Mouse (Mus musculus): ENCODE results near the gene Hist1h2ak. TPM values are rescaled to one million over a fixed set of nuclear protein-coding genes. Genes with fewer than 3 reads are reported as not detected.

The Hist1h2ak gene
- total RNA-seq, 2 experiments from 2014 or later = 186 to 191 TPM

GRCm38 (mm10) chr13:21718381-21719080 is 35.1 kb downstream of the Hist1h2ak start:
- DNase-seq = no peak

- peak; percentile 84 for DNase-seq
These were observed 36.0 kb downstream of the Hist1h2ak start, which contains the start of gene Hist1h3h for GRCm38 (mm10) chr13:21717397-21718357. Gene Hist1h3h, plus strand, starts transcription at chr13:21717659.

- peak; percentile 12 for DNase-seq
These were observed 36.9 kb downstream of the Hist1h2ak start for GRCm38 (mm10) chr13:21716540-21717391.

- peak; percentile 74 for DNase-seq
These were observed 37.6 kb downstream of the Hist1h2ak start, which contains the start of the genes Hist1h2bl and Hist1h2ai for GRCm38 (mm10) chr13:21715864-21716539. Gene Hist1h2bl, minus strand, starts transcription at chr13:21716143. Gene Hist1h2ai, plus strand, starts transcription at chr13:21716422.

- DNase-seq = no peak
These were observed 38.3 kb downstream of the Hist1h2ak start for GRCm38 (mm10) chr13:21715131-21715863.

GRCm38 (mm10) chr13:21714725-21715124 is 38.9 kb downstream of the Hist1h2ak start:
- peak; percentile 71 for DNase-seq

GRCm38 (mm10) chr13:21711698-21712097 is 41.9 kb downstream of the Hist1h2ak start:
- DNase-seq = no peak

- DNase-seq = peak; percentile 84
These were observed 42.7 kb downstream of the Hist1h2ak start for GRCm38 (mm10) chr13:21710821-21711525.

- DNase-seq = peak; percentile 92
These were observed 43.5 kb downstream of the Hist1h2ak start for GRCm38 (mm10) chr13:21710031-21710711.

GRCm38 (mm10) chr13:21706669-21707068 is 47.0 kb downstream of the Hist1h2ak start:
- DNase-seq = no peak

Small RNA genes lying within 50 kb of the gene (microRNA-seq; reads per million reads assigned to microRNA genes)
- gene Gm44346 (0 reads per million in 2 experiments), gene Gm44357 (0 reads per million in 2 experiments), gene Gm44367 (0 reads per million in 2 experiments), gene Gm44454 (0 reads per million in 2 experiments)

Other genes with a start within 250 kb of the Hist1h2ak start
- gene Zkscan8, start 222.7 kb downstream of the Hist1h2ak start, total RNA-seq (2021) = 10 to 100 TPM; 15.1 to 16.5 TPM
- not detected for gene Olfr1366, start 211.0 kb downstream of the Hist1h2ak start, total RNA-seq (2021)
- not detected for gene Olfr1535, start 193.9 kb downstream of the Hist1h2ak start, total RNA-seq (2021)
- gene Olfr1364, start 172.1 kb downstream of the Hist1h2ak start, total RNA-seq (2021) = not detected
- gene Olfr1362, start 139.8 kb downstream of the Hist1h2ak start, total RNA-seq (2021) = not detected
- not detected for gene Olfr11, start 111.3 kb downstream of the Hist1h2ak start, total RNA-seq (2021)
- not detected for gene Olfr1361, start 90.4 kb downstream of the Hist1h2ak start, total RNA-seq (2021)
- not detected for gene Olfr1360, start 76.4 kb downstream of the Hist1h2ak start, total RNA-seq (2021)
- not detected for gene Olfr1359, start 55.7 kb downstream of the Hist1h2ak start, total RNA-seq (2021)
- gene Hist1h2bl, start 37.7 kb downstream of the Hist1h2ak start, total RNA-seq (2021) = 100 to 1,000 TPM; 413 to 441 TPM
- gene Hist1h2ai, start 37.4 kb downstream of the Hist1h2ak start, total RNA-seq (2021) = 100 to 1,000 TPM; 376 to 467 TPM
- gene Hist1h3h, start 36.2 kb downstream of the Hist1h2ak start, total RNA-seq (2021) = 100 to 1,000 TPM; 719 to 727 TPM
- 100 to 1,000 TPM; 135 to 139 TPM for gene Hist1h2bm, start 31.8 kb downstream of the Hist1h2ak start, total RNA-seq (2021)
- gene Hist1h4j, start 18.8 kb downstream of the Hist1h2ak start, total RNA-seq (2021) = 10 to 100 TPM; 84.6 to 87.5 TPM
- gene Hist1h4k, start 3.3 kb downstream of the Hist1h2ak start, total RNA-seq (2021) = 1,000 to 10,000 TPM in 1 of 2 experiments, 100 to 1,000 TPM in 1; 995 to 1,039 TPM
- 100 to 1,000 TPM; 295 to 300 TPM for gene Hist1h2bn, start 296 bp upstream of the Hist1h2ak start, total RNA-seq (2021)
- gene Hist1h1b, start 26.8 kb upstream of the Hist1h2ak start, total RNA-seq (2021) = 100 to 1,000 TPM; 295 to 307 TPM
- 100 to 1,000 TPM; 504 to 518 TPM for gene Hist1h3i, start 29.5 kb upstream of the Hist1h2ak start, total RNA-seq (2021)
- gene Hist1h2an, start 33.4 kb upstream of the Hist1h2ak start, total RNA-seq (2021) = 100 to 1,000 TPM in 1 of 2 experiments, 10 to 100 TPM in 1; 94.5 to 114 TPM
- gene Hist1h2bp, start 33.6 kb upstream of the Hist1h2ak start, total RNA-seq (2021) = 100 to 1,000 TPM; 213 to 224 TPM
- 100 to 1,000 TPM; 420 to 457 TPM for gene Hist1h2bq, start 56.4 kb upstream of the Hist1h2ak start, total RNA-seq (2021)
- not detected for gene Hist1h2ao, start 56.6 kb upstream of the Hist1h2ak start, total RNA-seq (2021)
- 100 to 1,000 TPM; 679 to 704 TPM for gene Hist1h4m, start 57.9 kb upstream of the Hist1h2ak start, total RNA-seq (2021)
- 10 to 100 TPM; 54.0 to 56.5 TPM for gene Hist1h4n, start 78.4 kb upstream of the Hist1h2ak start, total RNA-seq (2021)
- gene Hist1h2ap, start 79.7 kb upstream of the Hist1h2ak start, total RNA-seq (2021) = 100 to 1,000 TPM; 717 to 739 TPM
- gene Hist1h2br, start 79.9 kb upstream of the Hist1h2ak start, total RNA-seq (2021) = 100 to 1,000 TPM; 420 to 457 TPM
- gene Zfp184, start 191.3 kb upstream of the Hist1h2ak start, total RNA-seq (2021) = 1 to 10 TPM; 3.9 TPM
- gene Pom121l2, start 227.4 kb upstream of the Hist1h2ak start, total RNA-seq (2021) = not detected